20 mouse cellular contexts compared by ENCODE assay signal in genomic region chr17:56777568-56777967, GRCm38 (mm10). TPM values are rescaled to one million over a fixed set of nuclear protein-coding genes. Genes with fewer than 3 reads are reported as not detected.
A peak's percentile ranks its signal among the peaks of the same experiment; 100 is the strongest.
DNase-seq lines count a peak whose midpoint lies in the region; ATAC-seq and TF ChIP-seq lines count a peak whose summit lies in the region.
"Had no signal": no experiment of that assay in that cellular context is flagged by ENCODE, and none has a peak within 500 bp of the region (broad histone marks: within the 10 kb centered on the region; RNA-seq: fewer than 3 reads in every experiment).

No protein-coding gene starts in this region.

- 90% methylated on average over 11 of the region's 11 CpGs for WGBS in liver, embryonic 14.5 days (ENCODE audit: insufficient replicate concordance)
- 83% methylated on average over 11 of the region's 11 CpGs for WGBS in liver, embryonic 12.5 days (ENCODE audit: insufficient replicate concordance)

- peak; percentile 37; the same call in 1 of the 2 replicates for TF ChIP-seq CTCF in gastrocnemius, adult 2 months (IDR thresholded peaks at IDR 0.05)
- TF ChIP-seq CTCF in liver, embryonic 14.5 days (IDR thresholded peaks at IDR 0.05; ENCODE audit: low read depth): peak; percentile 58

- H3K9ac ChIP-seq in liver, embryonic 14.5 days (replicated peaks): no peak overlapping the region
- H3K9ac ChIP-seq in liver, embryonic 12.5 days: no peak overlapping the region
- H3K9ac ChIP-seq: embryonic facial prominence, embryonic 15.5 days; heart, embryonic 15.5 days; limb, embryonic 13.5 days; midbrain, embryonic 15.5 days had no signal

- H3K27ac ChIP-seq in gastrocnemius, adult 2 months: no peak overlapping the region
- H3K27ac ChIP-seq in liver, embryonic 14.5 days: no peak overlapping the region
- H3K27ac ChIP-seq in liver, embryonic 12.5 days: no peak overlapping the region
- H3K27ac ChIP-seq: embryonic facial prominence, embryonic 15.5 days; hindbrain, embryonic 10.5 days; limb, embryonic 13.5 days; midbrain, embryonic 15.5 days had no signal

- H3K27me3 ChIP-seq in liver, embryonic 14.5 days (ENCODE audit: control insufficient read depth, insufficient read depth, low read length): no peaks in the 10 kb centered on the region
- no peaks in the 10 kb centered on the region for H3K27me3 ChIP-seq in liver, embryonic 12.5 days (replicated peaks)
- H3K27me3 ChIP-seq: embryonic facial prominence, embryonic 15.5 days; heart, embryonic 15.5 days; limb, embryonic 13.5 days; midbrain, embryonic 15.5 days had no signal

- H3K9me3 ChIP-seq in liver, embryonic 14.5 days (ENCODE audit: control insufficient read depth, low read length): peaks cover 4% of the 10 kb centered on the region
- peaks cover 8% of the 10 kb centered on the region; the same call in 1 of the 2 replicates for H3K9me3 ChIP-seq in liver, embryonic 12.5 days (replicated peaks)
- H3K9me3 ChIP-seq: embryonic facial prominence, embryonic 15.5 days; heart, embryonic 15.5 days; midbrain, embryonic 15.5 days had no signal

- intact Hi-C loops in gastrocnemius, adult 2 months (cut with DNase I): no loop called here

- H3K36me3 ChIP-seq in liver, embryonic 14.5 days (replicated peaks; ENCODE audit: control insufficient read depth, insufficient read depth, low read depth): peaks cover 11% of the 10 kb centered on the region
- H3K36me3 ChIP-seq in liver, embryonic 12.5 days: peaks cover 62% of the 10 kb centered on the region
- H3K36me3 ChIP-seq: midbrain, embryonic 15.5 days had no signal

- DNase-seq in gastrocnemius, adult 2 months: no peak
- no peak for DNase-seq in gastrocnemius, postnatal 25 days
- no peak for DNase-seq in liver, embryonic 14.5 days (ENCODE audit: low read depth in 3 of 3, low spot score in 3 of 3)
- DNase-seq in B cell, adult 2 months: peak; percentile 45
- DNase-seq in ZHBTc4 (ENCODE audit: low read depth, low spot score): peak; percentile 78
- no peak for DNase-seq in frontal cortex, postnatal 25 days (ENCODE audit: low spot score in 2 of 2)
- DNase-seq: cerebellum, postnatal 10 days; embryo, embryonic 11 days; heart, adult 11 months; kidney, postnatal 14 days; layer of hippocampus, adult 9-11 months; lung, adult 2 months; thymus, postnatal 36 days had no signal

- no peak for TF ChIP-seq EP300 in liver, embryonic 14.5 days (IDR thresholded peaks at IDR 0.05; ENCODE audit: low read depth)

- no peak overlapping the region for H3K4me3 ChIP-seq in gastrocnemius, adult 2 months
- no peak overlapping the region for H3K4me3 ChIP-seq in liver, embryonic 14.5 days (ENCODE audit: insufficient read depth in 1 of 2, low read depth in 2 of 2, low read length in 2 of 2)
- no peak overlapping the region for H3K4me3 ChIP-seq in liver, embryonic 12.5 days
- H3K4me3 ChIP-seq: embryonic facial prominence, embryonic 15.5 days; heart, embryonic 15.5 days; hindbrain, embryonic 10.5 days; limb, embryonic 13.5 days; midbrain, embryonic 15.5 days had no signal

- peaks cover 0 to 8% of the 10 kb centered on the region in 2 experiments; a peak in 2 of 4 replicates for H3K4me1 ChIP-seq in liver, embryonic 14.5 days (replicated peaks; ENCODE audit: control insufficient read depth in 2 of 2, insufficient read depth in 2 of 2, low read length in 1 of 2)
- peaks cover 20% of the 10 kb centered on the region for H3K4me1 ChIP-seq in liver, embryonic 12.5 days
- H3K4me1 ChIP-seq: embryonic facial prominence, embryonic 15.5 days; limb, embryonic 13.5 days; midbrain, embryonic 15.5 days had no signal

- no peak overlapping the region for H3K4me2 ChIP-seq in liver, embryonic 14.5 days (ENCODE audit: low read depth)
- H3K4me2 ChIP-seq in liver, embryonic 12.5 days: no peak overlapping the region
- H3K4me2 ChIP-seq: embryonic facial prominence, embryonic 15.5 days; heart, embryonic 15.5 days; limb, embryonic 13.5 days; midbrain, embryonic 15.5 days had no signal

- ATAC-seq in liver, embryonic 14.5 days (ENCODE audit: insufficient read depth): no peak
- no peak for ATAC-seq in liver, embryonic 12.5 days
- ATAC-seq in megakaryocyte progenitor cell, adult 5-6 weeks (replicated peaks; ENCODE audit: poor library complexity): no peak
- ATAC-seq: midbrain, embryonic 15.5 days had no signal

RNA-seq across cellular contexts. Expression of gene Prr22, which starts 7.5 kb away (rescaled TPM):
- total RNA-seq in gastrocnemius, adult 2 months (2021): under 1 TPM; 0.14 to 0.36 TPM
- total RNA-seq in gastrocnemius, postnatal 25 days (2021): under 1 TPM in 1 of 2 experiments, not detected in 1; 0.33 TPM
- 1.2 and 1.3 TPM in 2 replicates for polyA plus RNA-seq in liver, embryonic 14.5 days (2012; rRNA removed)
- 0.40 and 0.52 TPM in 2 replicates for polyA plus RNA-seq in liver, embryonic 14.5 days (2014; fragmentation: Nextera tagmentation; extraction: Ambion mirVana)
- 1.1 and 1.2 TPM in 2 replicates for polyA plus RNA-seq in liver, embryonic 12.5 days (2016; fragmentation: Nextera tagmentation; extraction: Ambion mirVana)
- 2.0 and 3.2 TPM in 2 replicates for total RNA-seq in megakaryocyte progenitor cell, adult 5-6 weeks (2015)
- 0.92 and 1.6 TPM in 2 replicates for total RNA-seq in megakaryocyte progenitor cell, adult 5-6 weeks (2017)

RNA-seq across cellular contexts. Expression of gene Dus3l, which starts 13.0 kb away (rescaled TPM):
- total RNA-seq in gastrocnemius, adult 2 months (2021): 10 to 100 TPM; 16.3 to 17.6 TPM
- 10 to 100 TPM; 12.4 to 14.5 TPM for total RNA-seq in gastrocnemius, postnatal 25 days (2021)
- 18.1 and 19.3 TPM in 2 replicates for polyA plus RNA-seq in liver, embryonic 14.5 days (2012; rRNA removed)
- 9.5 and 10.8 TPM in 2 replicates for polyA plus RNA-seq in liver, embryonic 14.5 days (2014; fragmentation: Nextera tagmentation; extraction: Ambion mirVana)
- 24.1 and 24.6 TPM in 2 replicates for polyA plus RNA-seq in liver, embryonic 12.5 days (2016; fragmentation: Nextera tagmentation; extraction: Ambion mirVana)
- 11.2 and 11.7 TPM in 2 replicates for total RNA-seq in megakaryocyte progenitor cell, adult 5-6 weeks (2015)
- total RNA-seq in megakaryocyte progenitor cell, adult 5-6 weeks (2017): 19.2 and 20.4 TPM in 2 replicates

RNA-seq across cellular contexts. Expression of gene Nrtn, which starts 20.2 kb away (rescaled TPM):
- total RNA-seq in gastrocnemius, adult 2 months (2021): 1 to 10 TPM; 3.1 to 3.7 TPM
- total RNA-seq in gastrocnemius, postnatal 25 days (2021): 1 to 10 TPM; 1.9 to 3.1 TPM
- polyA plus RNA-seq in liver, embryonic 14.5 days (2012; rRNA removed): 1.0 and 1.6 TPM in 2 replicates
- polyA plus RNA-seq in liver, embryonic 14.5 days (2014; fragmentation: Nextera tagmentation; extraction: Ambion mirVana): 1.7 and 1.9 TPM in 2 replicates
- polyA plus RNA-seq in liver, embryonic 12.5 days (2016; fragmentation: Nextera tagmentation; extraction: Ambion mirVana): 3.2 and 4.1 TPM in 2 replicates
- not detected in 2 replicates for total RNA-seq in megakaryocyte progenitor cell, adult 5-6 weeks (2015)
- total RNA-seq in megakaryocyte progenitor cell, adult 5-6 weeks (2017): not detected in 2 replicates

RNA-seq across cellular contexts. Expression of gene Rfx2, which starts 53.2 kb away (rescaled TPM):
- total RNA-seq in gastrocnemius, adult 2 months (2021): 1 to 10 TPM; 2.0 to 2.8 TPM
- 1 to 10 TPM; 3.0 to 4.1 TPM for total RNA-seq in gastrocnemius, postnatal 25 days (2021)
- 10.7 and 12.6 TPM in 2 replicates for polyA plus RNA-seq in liver, embryonic 14.5 days (2012; rRNA removed)
- 6.8 and 8.5 TPM in 2 replicates for polyA plus RNA-seq in liver, embryonic 14.5 days (2014; fragmentation: Nextera tagmentation; extraction: Ambion mirVana)
- polyA plus RNA-seq in liver, embryonic 12.5 days (2016; fragmentation: Nextera tagmentation; extraction: Ambion mirVana): 12.6 and 13.6 TPM in 2 replicates
- 6.4 and 8.8 TPM in 2 replicates for total RNA-seq in megakaryocyte progenitor cell, adult 5-6 weeks (2015)
- 4.8 and 5.0 TPM in 2 replicates for total RNA-seq in megakaryocyte progenitor cell, adult 5-6 weeks (2017)

RNA-seq across cellular contexts. Expression of gene Vmac, which starts 59.7 kb away (rescaled TPM):
- 1 to 10 TPM; 1.7 to 2.6 TPM for total RNA-seq in gastrocnemius, adult 2 months (2021)
- total RNA-seq in gastrocnemius, postnatal 25 days (2021): 1 to 10 TPM; 3.3 to 3.5 TPM
- polyA plus RNA-seq in liver, embryonic 14.5 days (2012; rRNA removed): 2.8 and 3.3 TPM in 2 replicates
- polyA plus RNA-seq in liver, embryonic 14.5 days (2014; fragmentation: Nextera tagmentation; extraction: Ambion mirVana): 3.1 and 3.2 TPM in 2 replicates
- polyA plus RNA-seq in liver, embryonic 12.5 days (2016; fragmentation: Nextera tagmentation; extraction: Ambion mirVana): 3.8 and 4.0 TPM in 2 replicates
- 8.5 and 12.5 TPM in 2 replicates for total RNA-seq in megakaryocyte progenitor cell, adult 5-6 weeks (2015)
- 4.2 and 6.5 TPM in 2 replicates for total RNA-seq in megakaryocyte progenitor cell, adult 5-6 weeks (2017)

Comparison
In these comparisons a context has a peak if more than half of its experiments do, and no peak if none do; other contexts are left out.
1. DNase-seq: peak in B cell, adult 2 months (2 of 2) and ZHBTc4 (single experiment); none in gastrocnemius, adult 2 months (single experiment), gastrocnemius, postnatal 25 days (single experiment), liver, embryonic 14.5 days (0 of 3) and frontal cortex, postnatal 25 days (0 of 2).